Mouse (Mus musculus) hindbrain, embryonic 15.5 days (tissue): ENCODE measurements at regions not wholly inside any gene's neighbourhood (a gene's known extent, or its start where the extent isn't known, plus 50 kb on each side); places are given as distances from the start of the nearest gene placed in this dataset.

Experiments
- ATAC-seq: fragments of 200-750 bp; cut with Nextera tagmentation; 2 replicates; pipeline ENCODE4 v1.8.0; 2017; ENCODE audit warnings: low read depth, moderate number of reproducible peaks, moderate TSS enrichment; ENCODE audit not compliant: low FRiP score
- H3K27ac ChIP-seq: fragments of 300-500 bp; sonication (generic); replicated peaks from 2 replicates; pipeline ENCODE4 v1.5.1; 2015; ENCODE audit warnings: mild to moderate bottlenecking, inconsistent platforms
- H3K27me3 ChIP-seq: fragments of 300-500 bp; sonication (generic); 2 replicates; pipeline ENCODE4 v1.6.1; 2015; ENCODE audit warnings: control low read depth, inconsistent platforms
- H3K36me3 ChIP-seq: fragments of 300-500 bp; sonication (generic); 2 replicates; pipeline ENCODE4 v1.6.1; 2015; ENCODE audit warnings: control low read depth, inconsistent platforms
- H3K4me1 ChIP-seq: fragments of 300-500 bp; sonication (generic); replicated peaks from 2 replicates; pipeline ENCODE4 v1.6.1; 2015; ENCODE audit warnings: control low read depth, inconsistent platforms
- H3K4me2 ChIP-seq: fragments of 300-500 bp; sonication (generic); 2 replicates; pipeline ENCODE4 v1.6.1; 2015; ENCODE audit warnings: moderate library complexity, mild to moderate bottlenecking, inconsistent platforms
- H3K4me3 ChIP-seq: fragments of 300-500 bp; sonication (generic); 2 replicates; pipeline ENCODE4 v1.5.1; 2015; ENCODE audit warnings: mild to moderate bottlenecking, inconsistent platforms
- H3K9ac ChIP-seq: fragments of 300-500 bp; sonication (generic); 2 replicates; pipeline ENCODE4 v1.6.1; 2015; ENCODE audit warnings: inconsistent platforms
- H3K9me3 ChIP-seq: fragments of 300-500 bp; sonication (generic); 2 replicates; pipeline ENCODE4 v1.6.1; 2016; ENCODE audit warnings: control low read depth, inconsistent platforms
- WGBS: fragments of 180-500 bp; shearing (Covaris S2); methylation state at CpG from one replicate; pipeline ENCODE4 v1.1.7; 2015; 5-methylcytosine and 5-hydroxymethylcytosine counted together

GRCm38 (mm10) chr16:24172653-24173052, 184.0 kb upstream of the Bcl6 start:
- Histone ChIP-seq H3K4me2 (no peak overlapping the region), H3K27ac (no peak overlapping the region), H3K4me3 (no peak overlapping the region), H3K36me3 (no peaks in the 10 kb centered on the region), H3K9me3 (no peaks in the 10 kb centered on the region), H3K4me1 (no peaks in the 10 kb centered on the region), H3K27me3 (no peaks in the 10 kb centered on the region), H3K9ac (no peak overlapping the region)
- no peak for ATAC-seq
- 90% methylated on average over 2 of the region's 2 CpGs for WGBS

- ATAC-seq, result no peak
- H3K4me2 ChIP-seq, result no peak overlapping the region
- H3K9me3 ChIP-seq, result no peaks in the 10 kb centered on the region
- no peaks in the 10 kb centered on the region for H3K27me3 ChIP-seq
- H3K4me3 ChIP-seq, result no peak overlapping the region
- H3K9ac ChIP-seq, result no peak overlapping the region
- WGBS, result 46% methylated on average over 5 of the region's 5 CpGs
- H3K36me3 ChIP-seq, result no peaks in the 10 kb centered on the region
- H3K4me1 ChIP-seq, result no peaks in the 10 kb centered on the region
- no peak overlapping the region for H3K27ac ChIP-seq
These were observed 183.4 kb upstream of the Bcl6 start for GRCm38 (mm10) chr16:24172065-24172464.

- Histone ChIP-seq H3K27me3 (no peaks in the 10 kb centered on the region), H3K4me1 (no peaks in the 10 kb centered on the region), H3K9me3 (no peaks in the 10 kb centered on the region), H3K4me3 (no peak overlapping the region), H3K9ac (no peak overlapping the region), H3K4me2 (no peak overlapping the region), H3K27ac (no peak overlapping the region), H3K36me3 (no peaks in the 10 kb centered on the region)
- ATAC-seq, result no peak
- 89% methylated on average over 4 of the region's 4 CpGs for WGBS
These were observed 182.5 kb upstream of the Bcl6 start for GRCm38 (mm10) chr16:24171161-24171560.

DNA sequence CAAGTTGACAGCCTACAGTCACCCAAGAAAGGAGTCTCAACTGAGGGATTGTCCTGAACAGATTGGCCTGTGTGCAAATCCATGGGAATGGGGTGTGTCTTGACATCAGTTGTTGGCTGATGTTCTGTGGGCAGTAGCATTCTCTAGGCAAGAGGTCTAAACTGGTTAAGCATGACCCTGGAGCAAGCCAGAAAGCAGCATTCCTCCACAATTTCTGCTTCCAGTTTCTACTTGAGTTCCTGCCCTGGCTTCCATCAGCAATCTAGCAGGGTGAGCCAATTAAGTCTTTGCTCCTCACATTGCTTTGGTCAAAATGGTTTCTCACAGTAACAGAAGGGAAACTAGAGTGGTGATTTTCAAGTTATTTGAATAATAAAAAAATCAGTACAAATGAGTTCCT, 177.8 kb upstream of the Bcl6 start:
- Histone ChIP-seq H3K27me3 (no peaks in the 10 kb centered on the region), H3K9me3 (no peaks in the 10 kb centered on the region), H3K9ac (no peak overlapping the region), H3K4me2 (no peak overlapping the region), H3K4me1 (0 out of 2 replicates have a peak, but pooled peaks cover 3% of the 10 kb centered on the region), H3K4me3 (no peak overlapping the region), H3K36me3 (no peaks in the 10 kb centered on the region), H3K27ac (no peak overlapping the region)
- ATAC-seq, result no peak

- no peak overlapping the region for H3K27ac ChIP-seq
- H3K9me3 ChIP-seq, result no peaks in the 10 kb centered on the region
- H3K4me1 ChIP-seq, result 0 out of 2 replicates have a peak, but pooled peaks cover 3% of the 10 kb centered on the region
- no peak overlapping the region for H3K4me2 ChIP-seq
- H3K36me3 ChIP-seq, result no peaks in the 10 kb centered on the region
- H3K4me3 ChIP-seq, result no peak overlapping the region
- no peak overlapping the region for H3K9ac ChIP-seq
- H3K27me3 ChIP-seq, result no peaks in the 10 kb centered on the region
- ATAC-seq, result no peak
- 57% methylated on average over 11 of the region's 11 CpGs for WGBS
These were observed 176.9 kb upstream of the Bcl6 start for GRCm38 (mm10) chr16:24165461-24166081.

DNA sequence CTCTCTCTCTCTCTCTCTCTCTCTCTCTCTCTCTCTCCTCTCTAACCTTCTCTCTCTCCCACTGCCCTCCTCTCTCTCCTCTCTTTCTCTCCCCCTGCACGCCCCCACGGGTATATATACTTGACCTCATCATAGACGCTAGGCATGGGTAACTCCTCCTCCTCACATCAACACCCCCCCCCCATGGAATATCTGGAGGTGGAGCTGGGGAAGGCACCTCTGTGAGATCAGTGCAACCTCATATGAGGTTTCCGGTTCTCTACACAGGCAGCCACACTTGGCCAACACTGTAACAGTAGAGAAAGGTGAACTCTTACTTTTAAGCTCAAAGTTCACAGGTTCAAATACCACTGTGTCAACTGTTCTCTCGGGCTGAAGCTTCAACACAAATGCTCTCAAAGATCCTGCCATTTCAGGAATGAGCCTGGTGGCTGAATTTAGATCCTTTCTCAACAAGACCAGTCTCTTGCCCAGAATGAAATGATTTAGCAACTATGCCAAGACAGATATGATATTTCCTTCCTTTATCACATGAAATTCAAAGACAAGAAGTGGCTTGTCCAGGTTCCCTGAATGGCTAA, 172.1 kb upstream of the Bcl6 start:
- Histone ChIP-seq H3K4me3 (no peak overlapping the region), H3K36me3 (no peaks in the 10 kb centered on the region), H3K4me1 (0 out of 2 replicates have a peak, but pooled peaks cover 3% of the 10 kb centered on the region), H3K9ac (no peak overlapping the region), H3K27ac (no peak overlapping the region), H3K4me2 (no peak overlapping the region), H3K9me3 (no peaks in the 10 kb centered on the region), H3K27me3 (no peaks in the 10 kb centered on the region)
- WGBS, result 73% methylated on average over 5 of the region's 5 CpGs
- ATAC-seq, result no peak

GRCm38 (mm10) chr16:24159336-24159735, 170.7 kb upstream of the Bcl6 start:
- ATAC-seq, result no peak
- no peaks in the 10 kb centered on the region for H3K9me3 ChIP-seq
- no peak overlapping the region for H3K4me3 ChIP-seq
- no peak overlapping the region for H3K4me2 ChIP-seq
- no peaks in the 10 kb centered on the region for H3K36me3 ChIP-seq
- H3K27ac ChIP-seq, result no peak overlapping the region
- no peaks in the 10 kb centered on the region for H3K27me3 ChIP-seq
- H3K9ac ChIP-seq, result no peak overlapping the region
- H3K4me1 ChIP-seq, result no peaks in the 10 kb centered on the region
- WGBS, result 88% methylated on average over 2 of the region's 2 CpGs

DNA sequence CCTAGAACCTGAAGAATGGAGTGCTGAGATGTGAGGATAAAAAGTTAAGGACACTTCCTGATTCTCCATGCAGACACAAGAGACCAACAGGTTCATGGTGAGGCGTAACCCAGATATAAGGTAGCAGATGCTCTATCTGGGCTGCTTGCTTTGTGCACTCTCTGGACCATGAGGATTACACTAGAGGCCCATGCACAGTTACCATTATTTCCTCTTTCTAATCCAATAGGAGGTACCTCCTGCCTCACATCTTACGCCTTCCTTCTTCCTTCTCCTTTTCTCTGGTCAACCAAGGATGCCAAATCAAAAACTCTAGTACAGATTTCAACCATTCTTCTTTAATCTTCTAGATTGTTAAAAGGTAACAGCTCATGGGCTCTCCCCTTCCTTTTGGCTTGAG, 169.1 kb upstream of the Bcl6 start:
- Histone ChIP-seq H3K27me3 (no peaks in the 10 kb centered on the region), H3K36me3 (no peaks in the 10 kb centered on the region), H3K27ac (no peak overlapping the region), H3K4me2 (no peak overlapping the region), H3K4me3 (no peak overlapping the region), H3K4me1 (no peaks in the 10 kb centered on the region), H3K9me3 (no peaks in the 10 kb centered on the region), H3K9ac (no peak overlapping the region)
- 99% methylated on average over 2 of the region's 2 CpGs for WGBS
- no peak for ATAC-seq

- Histone ChIP-seq H3K36me3 (no peaks in the 10 kb centered on the region), H3K4me1 (no peaks in the 10 kb centered on the region), H3K27ac (no peak overlapping the region), H3K4me3 (no peak overlapping the region), H3K27me3 (no peaks in the 10 kb centered on the region), H3K9me3 (no peaks in the 10 kb centered on the region), H3K4me2 (no peak overlapping the region), H3K9ac (no peak overlapping the region)
- WGBS, result 71% methylated on average over 6 of the region's 6 CpGs
- ATAC-seq, result no peak
These were observed 168.2 kb upstream of the Bcl6 start for GRCm38 (mm10) chr16:24156729-24157430.

GRCm38 (mm10) chr16:24154816-24155357, 166.2 kb upstream of the Bcl6 start:
- no peak overlapping the region for H3K27ac ChIP-seq
- H3K9me3 ChIP-seq, result no peaks in the 10 kb centered on the region
- no peaks in the 10 kb centered on the region for H3K36me3 ChIP-seq
- 83% methylated on average over 4 of the region's 4 CpGs for WGBS
- H3K4me1 ChIP-seq, result no peaks in the 10 kb centered on the region
- no peaks in the 10 kb centered on the region for H3K27me3 ChIP-seq
- no peak overlapping the region for H3K9ac ChIP-seq
- ATAC-seq, result no peak
- H3K4me2 ChIP-seq, result no peak overlapping the region
- H3K4me3 ChIP-seq, result no peak overlapping the region

GRCm38 (mm10) chr16:24153943-24154342, 165.3 kb upstream of the Bcl6 start:
- ATAC-seq, result no peak
- no peak overlapping the region for H3K9ac ChIP-seq
- 65% methylated on average over 1 of the region's 1 CpGs for WGBS

GRCm38 (mm10) chr16:24151831-24152247, 163.2 kb upstream of the Bcl6 start:
- no peaks in the 10 kb centered on the region for H3K36me3 ChIP-seq
- ATAC-seq, result no peak
- no peaks in the 10 kb centered on the region for H3K4me1 ChIP-seq
- WGBS, result 86% methylated on average over 7 of the region's 7 CpGs
- no peak overlapping the region for H3K27ac ChIP-seq
- H3K9ac ChIP-seq, result no peak overlapping the region
- no peaks in the 10 kb centered on the region for H3K27me3 ChIP-seq
- no peak overlapping the region for H3K4me3 ChIP-seq
- no peak overlapping the region for H3K4me2 ChIP-seq
- H3K9me3 ChIP-seq, result no peaks in the 10 kb centered on the region

More at GRCm38 (mm10) chr16:24153943-24154342, 165.3 kb upstream of the Bcl6 start:
- H3K36me3 ChIP-seq, result no peaks in the 10 kb centered on the region
- no peak overlapping the region for H3K4me3 ChIP-seq
- H3K9me3 ChIP-seq, result no peaks in the 10 kb centered on the region
- no peak overlapping the region for H3K4me2 ChIP-seq
- H3K4me1 ChIP-seq, result no peaks in the 10 kb centered on the region
- no peak overlapping the region for H3K27ac ChIP-seq
- no peaks in the 10 kb centered on the region for H3K27me3 ChIP-seq
